Mouse (Mus musculus) limb, embryonic 15.5 days (tissue): Measurements from ENCODE around the gene Npff. TPM values are rescaled to one million over a fixed set of nuclear protein-coding genes. Genes with fewer than 3 reads are reported as not detected.

Experiments used
- ATAC-seq: fragments of 200-750 bp; cut with Nextera tagmentation; 2 replicates; pipeline ENCODE4 v1.8.0; 2017; ENCODE audit warnings: low read depth, moderate TSS enrichment; ENCODE audit not compliant: insufficient number of reproducible peaks, low FRiP score, low TSS enrichment
- H3K27ac ChIP-seq: fragments of 300-500 bp; sonication (generic); 2 replicates; pipeline ENCODE4 v1.5.1; 2015; ENCODE audit warnings: moderate library complexity, mild to moderate bottlenecking, inconsistent platforms
- H3K27me3 ChIP-seq: fragments of 300-500 bp; sonication (generic); 2 replicates; pipeline ENCODE4 v1.6.1; 2015; ENCODE audit warnings: inconsistent platforms
- H3K36me3 ChIP-seq: fragments of 300-500 bp; sonication (generic); 2 replicates; pipeline ENCODE4 v1.6.1; 2015; ENCODE audit warnings: inconsistent platforms
- H3K4me1 ChIP-seq: fragments of 300-500 bp; sonication (generic); 2 replicates; pipeline ENCODE4 v1.6.1; 2015; ENCODE audit warnings: inconsistent platforms
- H3K4me2 ChIP-seq: fragments of 300-500 bp; sonication (generic); 2 replicates; pipeline ENCODE4 v1.6.1; 2015; ENCODE audit warnings: mild to moderate bottlenecking, inconsistent platforms
- H3K4me3 ChIP-seq: fragments of 300-500 bp; sonication (generic); 2 replicates; pipeline ENCODE4 v1.5.1; 2015; ENCODE audit warnings: mild to moderate bottlenecking, inconsistent platforms
- H3K9ac ChIP-seq: fragments of 300-500 bp; sonication (generic); 2 replicates; pipeline ENCODE4 v1.6.1; 2015; ENCODE audit warnings: inconsistent platforms
- H3K9me3 ChIP-seq: fragments of 300-500 bp; sonication (generic); 2 replicates; pipeline ENCODE4 v1.6.1; 2016; ENCODE audit warnings: inconsistent platforms
- WGBS: fragments of 180-500 bp; shearing (Covaris S2); methylation state at CpG from one replicate; pipeline ENCODE4 v1.1.7; 2015; 5-methylcytosine and 5-hydroxymethylcytosine counted together
- polyA plus RNA-seq: library from polyadenylated mRNA; unstranded; fragments of >200 nt; fragmentation: Nextera tagmentation; extraction: Ambion mirVana; gene quantifications from 2 replicates; pipeline ENCODE4 v1.2.1, GENCODE M21; 2015

Gene Npff
- polyA plus RNA-seq, 1 experiment from 2014 or later = 2.1 TPM

- peak overlapping the region; percentile 90 for H3K9ac ChIP-seq
- peaks cover 35% of the 10 kb centered on the region for H3K36me3 ChIP-seq
- no peaks in the 10 kb centered on the region for H3K9me3 ChIP-seq
- no peaks in the 10 kb centered on the region for H3K27me3 ChIP-seq
- ATAC-seq = no peak
- H3K27ac ChIP-seq = peak overlapping the region; percentile 100
- peak overlapping the region; percentile 72 for H3K4me3 ChIP-seq
- 10% methylated on average over 9 of the region's 9 CpGs for WGBS
- peak overlapping the region; percentile 72 for H3K4me2 ChIP-seq
- peaks cover 35% of the 10 kb centered on the region for H3K4me1 ChIP-seq
Observed at GRCm38 (mm10) chr15:102518859-102519201, 5.9 kb downstream of the Npff start.

- Histone ChIP-seq H3K36me3 (peaks cover 31% of the 10 kb centered on the region), H3K27ac (peak within 1 kb of the TSS; percentile 100), H3K9ac (peak within 1 kb of the TSS; percentile 90), H3K4me2 (peak within 1 kb of the TSS; percentile 92), H3K4me3 (peak within 1 kb of the TSS; percentile 72), H3K9me3 (no peaks in the 10 kb centered on the region), H3K4me1 (peaks cover 35% of the 10 kb centered on the region), H3K27me3 (no peaks in the 10 kb centered on the region)
- peak; percentile 93 for ATAC-seq
- WGBS = under 1% methylated on average over 60 of the region's 60 CpGs
Observed at GRCm38 (mm10) chr15:102517976-102518858, 6.5 kb downstream of the Npff start, which contains the start of gene Tarbp2. TSS of gene Tarbp2 (plus strand) at chr15:102518192.

GRCm38 (mm10) chr15:102517631-102517975 is 7.1 kb downstream of the Npff start:
- Histone ChIP-seq H3K27ac (peak overlapping the region; percentile 100), H3K36me3 (peaks cover 27% of the 10 kb centered on the region), H3K9ac (peak overlapping the region; percentile 58; the same call in 1 of the 2 replicates), H3K4me2 (peak overlapping the region; percentile 92), H3K4me1 (peaks cover 38% of the 10 kb centered on the region), H3K27me3 (no peaks in the 10 kb centered on the region), H3K9me3 (no peaks in the 10 kb centered on the region), H3K4me3 (peak overlapping the region; percentile 72)
- 0% methylated on average over 10 of the region's 10 CpGs for WGBS
- no peak for ATAC-seq

- Histone ChIP-seq H3K4me3 (peak within 1 kb of the TSS; percentile 72), H3K9ac (peak within 1 kb of the TSS; percentile 58), H3K27ac (peak within 1 kb of the TSS; percentile 100), H3K4me1 (peaks cover 44% of the 10 kb centered on the region), H3K36me3 (peaks cover 19% of the 10 kb centered on the region), H3K27me3 (no peaks in the 10 kb centered on the region), H3K4me2 (peak within 1 kb of the TSS; percentile 92), H3K9me3 (no peaks in the 10 kb centered on the region)
- WGBS = under 1% methylated on average over 43 of the region's 43 CpGs
- ATAC-seq = no peak
Observed at GRCm38 (mm10) chr15:102516728-102517404, 7.9 kb downstream of the Npff start, which contains the start of gene Map3k12. TSS of gene Map3k12 (minus strand) at chr15:102517064.

GRCm38 (mm10) chr15:102516293-102516692 is 8.4 kb downstream of the Npff start:
- no peak for ATAC-seq
- Histone ChIP-seq H3K36me3 (peaks cover 14% of the 10 kb centered on the region), H3K27me3 (no peaks in the 10 kb centered on the region), H3K9ac (peak overlapping the region; percentile 58), H3K4me1 (peaks cover 50% of the 10 kb centered on the region), H3K4me3 (peak overlapping the region; percentile 72), H3K9me3 (no peaks in the 10 kb centered on the region), H3K4me2 (peak overlapping the region; percentile 92), H3K27ac (peak overlapping the region; percentile 100)
- 1% methylated on average over 12 of the region's 12 CpGs for WGBS

- 34% methylated on average over 4 of the region's 4 CpGs for WGBS
- peaks cover 9% of the 10 kb centered on the region; the same call in 1 of the 2 replicates for H3K36me3 ChIP-seq
- H3K4me2 ChIP-seq = peak overlapping the region; percentile 92
- H3K9ac ChIP-seq = peak overlapping the region; percentile 58
- no peaks in the 10 kb centered on the region for H3K9me3 ChIP-seq
- peaks cover 55% of the 10 kb centered on the region for H3K4me1 ChIP-seq
- H3K27me3 ChIP-seq = no peaks in the 10 kb centered on the region
- peak overlapping the region; percentile 100; the same call in 1 of the 2 replicates for H3K27ac ChIP-seq
- H3K4me3 ChIP-seq = peak overlapping the region; percentile 72
- ATAC-seq = no peak
Observed at GRCm38 (mm10) chr15:102515791-102516190, 9.0 kb downstream of the Npff start.

GRCm38 (mm10) chr15:102515261-102515660 is 9.5 kb downstream of the Npff start:
- ATAC-seq = no peak
- WGBS = 91% methylated on average over 2 of the region's 2 CpGs
- H3K4me3 ChIP-seq = peak overlapping the region; percentile 72
- H3K27ac ChIP-seq = no peak overlapping the region
- no peaks in the 10 kb centered on the region for H3K27me3 ChIP-seq
- H3K36me3 ChIP-seq = 0 out of 2 replicates have a peak, but pooled peaks cover 3% of the 10 kb centered on the region
- H3K4me2 ChIP-seq = peak overlapping the region; percentile 92; the same call in 1 of the 2 replicates
- H3K9ac ChIP-seq = no peak overlapping the region
- H3K4me1 ChIP-seq = peaks cover 52% of the 10 kb centered on the region
- no peaks in the 10 kb centered on the region for H3K9me3 ChIP-seq

- no peak for ATAC-seq
- H3K9me3 ChIP-seq = no peaks in the 10 kb centered on the region
- WGBS = 75% methylated on average over 3 of the region's 3 CpGs
- H3K9ac ChIP-seq = no peak overlapping the region
- H3K27me3 ChIP-seq = no peaks in the 10 kb centered on the region
- H3K27ac ChIP-seq = 0 out of 2 replicates have a peak overlapping the region, but pooled peaks have one; percentile 22
- no peaks in the 10 kb centered on the region for H3K36me3 ChIP-seq
- H3K4me2 ChIP-seq = no peak overlapping the region
- H3K4me3 ChIP-seq = no peak overlapping the region
- peaks cover 44% of the 10 kb centered on the region for H3K4me1 ChIP-seq
Observed at GRCm38 (mm10) chr15:102513004-102513403, 11.7 kb downstream of the Npff start.

GRCm38 (mm10) chr15:102512471-102512870 is 12.3 kb downstream of the Npff start:
- H3K27ac ChIP-seq = 0 out of 2 replicates have a peak overlapping the region, but pooled peaks have one; percentile 22
- H3K9ac ChIP-seq = no peak overlapping the region
- H3K4me3 ChIP-seq = no peak overlapping the region
- no peaks in the 10 kb centered on the region for H3K27me3 ChIP-seq
- ATAC-seq = no peak
- H3K4me2 ChIP-seq = no peak overlapping the region
- H3K9me3 ChIP-seq = no peaks in the 10 kb centered on the region
- peaks cover 44% of the 10 kb centered on the region for H3K4me1 ChIP-seq
- no peaks in the 10 kb centered on the region for H3K36me3 ChIP-seq

GRCm38 (mm10) chr15:102512010-102512409 is 12.7 kb downstream of the Npff start:
- Histone ChIP-seq H3K4me2 (no peak overlapping the region), H3K27me3 (no peaks in the 10 kb centered on the region), H3K9me3 (no peaks in the 10 kb centered on the region), H3K27ac (peak overlapping the region; percentile 82), H3K36me3 (no peaks in the 10 kb centered on the region), H3K4me1 (peaks cover 44% of the 10 kb centered on the region), H3K4me3 (no peak overlapping the region), H3K9ac (no peak overlapping the region)
- ATAC-seq = no peak
- 31% methylated on average over 5 of the region's 5 CpGs for WGBS

- Histone ChIP-seq H3K36me3 (no peaks in the 10 kb centered on the region), H3K4me1 (peaks cover 42% of the 10 kb centered on the region), H3K9me3 (no peaks in the 10 kb centered on the region), H3K27me3 (no peaks in the 10 kb centered on the region), H3K4me2 (peak overlapping the region; percentile 87), H3K9ac (peak overlapping the region; percentile 1; the same call in 1 of the 2 replicates), H3K4me3 (peak overlapping the region; percentile 64), H3K27ac (peak overlapping the region; percentile 82)
- WGBS = 10% methylated on average over 6 of the region's 6 CpGs
- ATAC-seq = no peak
Observed at GRCm38 (mm10) chr15:102511285-102511833, 13.4 kb downstream of the Npff start.
